Mouse (Mus musculus): Measurements from ENCODE around the gene Dse.

Dse gene

DNA sequence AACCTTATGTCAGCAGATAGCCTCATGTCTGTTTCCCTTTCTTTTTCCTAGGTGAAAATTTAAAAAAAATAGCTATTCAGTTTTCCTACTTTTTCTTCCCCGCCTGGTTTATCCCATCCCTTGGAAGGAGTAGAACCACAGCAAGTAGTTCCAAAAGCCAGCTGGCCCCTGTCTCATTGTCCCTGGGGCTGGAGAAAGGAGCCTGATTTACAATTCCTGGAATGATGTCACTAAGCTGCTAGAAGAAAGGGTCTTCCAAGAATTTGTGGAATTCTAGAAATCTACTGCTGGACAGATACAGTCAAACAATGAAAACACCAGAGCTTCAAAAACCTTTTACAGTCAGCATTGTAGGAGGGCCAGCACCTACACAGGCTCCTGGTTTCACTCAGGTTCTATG, 6.8 kb downstream of the Dse start:
- DNase-seq (ENCODE audit: low spot score in 2 of 2): no peak

DNA sequence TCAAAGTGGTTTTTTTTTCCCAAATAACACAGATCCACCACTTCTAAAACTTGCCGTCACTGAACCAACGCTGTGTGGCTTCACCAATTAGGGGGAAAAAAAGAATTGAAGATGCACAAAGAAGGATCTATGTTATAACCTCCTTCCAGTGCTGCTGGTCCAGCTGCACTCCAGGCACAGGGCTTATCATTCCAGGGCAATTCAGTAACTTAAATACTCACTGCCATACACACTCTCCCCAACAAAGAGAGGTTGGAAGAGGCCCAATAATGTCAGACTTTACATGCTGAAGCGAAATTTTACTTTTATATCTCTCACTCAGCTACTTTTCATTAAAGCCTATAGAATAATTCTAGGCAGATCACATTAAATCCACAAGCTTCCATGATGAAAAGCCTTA, 8.9 kb downstream of the Dse start:
- DNase-seq (ENCODE audit: low spot score in 2 of 2): no peak

DNA sequence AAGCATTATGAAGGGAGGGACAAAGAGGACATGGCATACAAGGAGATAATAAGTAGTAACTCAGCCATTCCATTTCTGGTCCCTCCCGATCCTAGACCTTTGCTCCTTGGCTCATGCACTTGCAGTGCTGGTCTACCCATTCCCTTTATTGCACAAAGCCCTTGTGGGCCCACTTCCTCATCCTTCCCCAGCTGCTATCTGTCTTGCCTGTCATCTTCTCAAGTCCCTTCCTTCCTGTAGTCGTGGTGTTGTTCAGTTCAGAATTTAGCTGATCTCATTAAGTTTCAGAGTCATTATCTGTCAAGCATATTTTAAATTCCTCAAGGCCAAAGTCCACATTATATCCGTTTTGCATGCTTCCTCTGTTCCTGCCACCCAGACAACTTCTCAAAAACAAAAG, 9.5 kb downstream of the Dse start:
- no peak for DNase-seq (ENCODE audit: low spot score in 2 of 2)

DNA sequence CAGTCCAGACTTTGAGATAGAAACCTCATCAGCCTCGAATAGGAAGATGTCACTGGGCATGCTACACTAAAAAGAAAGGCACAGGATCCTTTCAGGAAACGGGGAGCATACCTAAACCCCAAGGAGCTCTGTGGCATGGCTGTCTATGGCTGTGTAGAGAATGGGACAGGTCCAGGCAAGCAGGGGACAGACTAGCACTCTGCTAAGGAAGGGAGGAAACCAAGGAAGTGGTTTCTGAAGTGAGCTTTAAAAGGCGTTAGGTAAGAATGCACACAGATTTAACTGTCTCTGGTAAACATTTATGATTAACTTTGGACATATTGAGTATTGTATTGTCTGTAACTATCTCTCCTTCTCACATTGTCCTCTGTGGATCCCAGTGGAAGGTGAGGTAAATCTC, 10.2 kb downstream of the Dse start:
- no peak for DNase-seq (ENCODE audit: low spot score in 2 of 2)

DNA sequence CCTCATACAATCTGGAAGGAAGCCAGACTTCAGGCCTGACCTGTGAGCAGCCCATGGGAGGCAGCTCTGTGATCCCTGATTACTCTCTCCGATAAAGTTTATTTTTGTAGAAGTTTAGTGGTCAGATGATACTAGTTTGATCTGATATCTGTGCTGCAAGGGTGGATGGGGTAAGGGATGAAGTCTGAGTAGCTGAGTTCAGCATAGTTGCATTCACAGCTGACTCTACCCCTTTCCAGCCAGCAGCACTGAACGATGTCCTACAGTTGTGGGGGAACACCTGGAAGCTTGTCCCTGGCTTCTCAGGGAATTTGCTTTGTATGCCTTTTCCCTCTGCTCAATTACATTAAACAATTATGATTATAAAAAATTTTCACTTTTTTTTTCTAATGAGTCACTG, 12.6 kb downstream of the Dse start:
- DNase-seq (ENCODE audit: low spot score in 2 of 2): no peak

DNA sequence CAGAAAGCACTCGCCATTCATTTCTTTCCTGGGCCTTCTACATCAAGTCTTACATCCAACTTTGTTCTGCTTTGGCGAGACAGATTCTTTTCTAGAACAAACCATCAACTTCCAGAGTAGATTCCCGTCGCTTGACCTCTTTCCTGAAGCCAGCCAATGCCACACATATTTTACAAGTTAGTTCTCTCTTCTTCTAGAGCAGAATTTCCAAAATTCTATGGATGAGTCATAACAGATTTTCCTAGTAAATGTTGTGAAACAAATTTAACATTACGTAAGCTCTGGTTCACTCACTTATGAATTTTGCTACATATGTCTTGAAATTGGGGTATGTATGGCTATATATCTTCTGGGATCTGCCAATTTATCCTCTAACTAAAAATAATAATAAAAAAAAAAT, 13.0 kb downstream of the Dse start:
- DNase-seq (ENCODE audit: low spot score in 2 of 2): no peak

DNA sequence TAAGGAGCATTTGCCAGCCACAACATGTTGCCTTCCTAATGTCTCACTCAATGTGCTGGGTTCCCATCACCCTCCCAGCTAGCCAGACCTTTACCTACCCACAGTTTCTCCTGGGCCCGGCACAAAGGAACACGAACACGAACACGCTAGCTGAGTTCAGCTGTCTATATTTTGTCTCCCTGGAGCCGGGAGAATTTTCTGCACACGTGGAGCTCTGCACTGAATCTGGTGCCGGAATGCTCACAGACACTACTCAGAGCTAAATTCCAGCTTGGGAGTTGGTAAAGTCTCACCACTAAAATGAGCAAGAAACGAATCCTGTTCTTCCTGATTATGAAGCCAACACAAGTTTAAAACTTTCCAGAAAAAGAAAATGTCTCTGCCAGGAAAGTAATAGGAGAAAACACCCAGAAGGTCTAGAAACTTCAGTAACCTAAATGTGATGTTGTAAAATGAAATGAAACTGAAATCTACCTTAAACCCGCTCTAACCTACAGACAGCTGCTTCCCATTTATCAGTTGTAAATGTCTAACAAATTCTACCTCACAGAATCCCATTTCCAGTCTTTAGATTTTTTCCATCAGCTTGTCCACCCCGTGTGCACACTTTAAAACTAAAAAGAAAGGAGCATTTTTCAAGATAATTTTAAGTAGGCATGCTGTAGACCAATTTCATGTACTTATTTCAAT, 20.8 kb downstream of the Dse start:
- no peak for DNase-seq (ENCODE audit: low spot score in 2 of 2)

DNA sequence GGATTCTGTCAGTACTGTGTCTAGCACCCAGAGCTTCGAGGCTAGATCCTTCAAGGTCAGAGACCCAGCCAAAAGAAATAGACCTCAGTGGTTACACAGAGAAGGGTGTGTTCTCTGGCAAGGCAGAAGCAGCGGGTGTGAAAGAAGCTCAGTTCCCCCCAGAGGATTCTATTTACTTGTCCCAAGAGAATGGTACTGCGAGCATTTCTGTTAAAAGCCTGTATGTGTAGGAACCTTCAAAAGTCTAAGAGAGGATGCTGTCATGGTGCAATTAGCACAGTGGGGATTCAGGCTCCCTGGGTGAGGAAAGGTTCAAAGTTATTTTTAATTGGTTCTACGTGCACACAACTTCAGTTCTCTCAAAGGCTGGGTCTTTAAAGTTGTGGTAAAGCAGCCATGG, 22.0 kb downstream of the Dse start:
- DNase-seq (ENCODE audit: low spot score in 2 of 2): no peak

DNA sequence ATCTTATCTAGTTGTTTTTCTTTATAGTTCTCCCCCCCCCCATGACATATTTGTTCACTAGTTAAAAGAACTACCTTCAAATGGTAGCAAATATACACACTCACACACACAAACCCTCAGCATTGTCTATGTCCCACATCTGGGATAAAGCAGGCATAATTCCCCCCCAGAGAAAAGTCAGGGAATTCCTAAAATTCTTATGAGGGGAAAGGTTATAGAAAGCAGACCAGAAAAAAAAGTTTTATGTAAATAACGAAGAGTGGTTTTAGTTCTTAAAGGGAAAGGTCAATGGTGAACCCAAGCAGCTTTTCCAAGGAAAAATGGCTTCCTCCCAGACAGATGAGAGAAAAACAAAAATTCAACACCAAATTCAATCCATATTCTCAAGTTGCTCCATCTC, 22.6 kb downstream of the Dse start:
- DNase-seq (ENCODE audit: low spot score in 2 of 2): no peak

DNA sequence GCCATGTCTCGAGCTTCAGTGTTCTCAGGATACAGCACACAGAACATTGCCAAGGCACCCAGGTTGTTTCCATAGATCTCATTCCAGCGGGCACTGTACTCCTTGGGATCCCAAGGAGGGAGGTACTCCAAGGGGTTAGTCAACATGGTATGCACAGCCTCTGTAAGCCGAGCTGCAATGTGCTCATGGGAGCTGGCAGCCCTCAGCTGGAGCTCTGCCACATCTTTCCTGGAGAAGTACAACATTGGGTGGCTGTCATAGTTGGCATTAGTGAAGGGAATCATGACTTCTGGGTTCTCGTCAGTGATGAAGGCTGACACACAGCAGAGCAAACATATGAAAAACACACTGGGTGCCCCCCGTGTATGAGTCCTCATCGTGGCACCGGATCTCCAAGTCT, 23.8 kb downstream of the Dse start:
- DNase-seq (ENCODE audit: low spot score in 2 of 2): no peak

DNA sequence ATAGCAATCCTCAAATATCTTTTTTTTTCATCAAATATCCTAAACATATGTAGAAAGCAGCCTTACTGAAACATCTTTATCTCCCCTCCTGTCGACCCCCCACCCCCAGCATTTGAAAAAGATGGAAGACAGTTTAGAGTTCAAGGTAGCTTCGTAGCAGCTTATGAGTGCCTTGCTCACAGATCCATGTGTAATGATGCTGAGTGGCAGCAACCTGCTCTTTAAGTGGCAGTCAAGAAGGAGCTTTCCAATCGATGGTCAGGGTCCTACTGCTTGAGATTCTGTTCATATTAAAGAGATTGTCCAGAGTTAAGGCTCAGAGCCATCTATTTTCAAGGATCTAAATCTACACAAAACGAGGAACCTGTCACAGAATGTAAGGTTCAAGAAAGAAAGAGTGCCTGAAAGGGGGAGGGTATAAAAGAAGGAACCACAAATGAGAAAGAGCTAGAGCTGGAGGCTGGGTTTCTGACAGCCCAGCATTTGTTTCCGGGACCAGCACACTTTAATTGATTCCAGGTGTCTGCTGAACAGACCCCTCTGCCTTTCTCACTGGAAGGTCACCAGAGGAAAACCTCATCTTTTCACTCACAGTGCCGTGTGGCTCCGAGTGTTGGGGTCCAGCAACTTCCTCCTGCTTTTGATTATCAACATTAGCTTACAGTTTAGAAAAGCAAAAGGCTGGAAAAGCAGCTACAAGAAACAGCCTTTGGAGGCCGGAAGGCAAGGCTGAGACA, 31.5 kb downstream of the Dse start:
- no peak for DNase-seq (ENCODE audit: low spot score in 2 of 2)

DNA sequence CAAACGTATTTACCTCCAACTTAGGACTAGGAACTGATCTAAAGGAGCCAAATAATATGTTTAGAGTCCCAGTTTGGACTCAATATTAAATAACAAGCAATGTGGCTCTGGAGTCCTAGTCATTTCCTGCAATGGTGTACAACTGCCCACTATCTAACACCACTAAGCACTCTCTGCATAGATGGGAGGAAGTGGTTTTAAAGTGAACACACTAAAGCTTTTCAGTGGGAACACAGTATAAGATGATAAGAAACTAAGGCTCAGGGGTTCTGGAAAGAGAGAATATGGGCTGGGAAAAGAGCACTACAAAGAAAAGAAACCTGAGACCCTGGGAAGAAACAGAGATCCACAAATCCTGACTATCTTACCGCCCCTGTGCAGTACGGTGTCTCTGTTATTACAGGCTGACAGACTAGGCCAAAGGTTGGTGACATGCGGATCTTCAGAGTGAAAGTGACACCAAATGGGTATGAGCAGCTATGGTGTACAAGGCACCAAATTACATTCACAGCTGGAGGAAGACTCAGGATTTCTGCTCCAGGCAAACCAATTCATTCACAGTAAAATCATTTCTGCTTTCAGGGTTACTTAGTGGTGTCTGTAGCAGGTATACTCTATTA, 34.7 kb downstream of the Dse start:
- DNase-seq (ENCODE audit: low spot score in 2 of 2): no peak

DNA sequence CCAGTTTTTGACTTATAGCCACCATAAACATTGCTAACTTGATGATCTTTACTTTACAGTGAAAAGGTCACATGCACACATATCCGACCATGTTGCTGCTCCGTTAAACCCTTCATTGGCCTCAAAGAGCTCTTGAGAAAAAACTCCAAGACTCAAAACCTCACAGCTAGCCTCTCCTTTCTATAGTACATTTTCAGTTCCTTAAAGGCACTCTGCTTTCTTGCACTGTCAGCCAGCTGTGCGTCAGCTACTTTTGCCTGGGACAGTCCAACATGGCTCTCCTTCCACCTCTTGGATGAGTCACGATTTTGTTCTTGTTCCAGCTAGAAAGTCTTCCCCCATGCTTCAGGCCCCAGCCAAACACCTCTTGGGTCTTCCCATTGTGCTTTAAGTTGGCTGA, 35.9 kb downstream of the Dse start:
- DNase-seq (ENCODE audit: low spot score in 2 of 2): no peak

DNA sequence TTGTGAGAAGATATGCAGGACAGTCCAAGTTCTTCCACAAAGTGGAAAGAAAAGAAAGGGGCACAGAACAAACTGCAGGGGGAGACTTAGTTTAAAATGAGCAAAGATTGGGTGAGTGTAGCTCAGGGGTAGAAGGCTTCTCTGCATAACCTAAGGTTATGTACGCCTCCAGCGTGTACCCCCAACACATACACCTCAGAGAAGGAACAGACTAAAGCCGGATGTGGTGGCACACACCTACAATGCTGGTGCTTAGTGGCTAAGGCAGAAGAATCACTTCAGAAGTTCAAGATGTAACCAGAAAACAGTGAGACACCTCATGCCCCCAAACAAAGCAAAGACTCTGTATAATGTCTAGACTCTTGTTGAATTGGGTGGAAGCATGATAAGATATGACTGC, 36.3 kb downstream of the Dse start:
- no peak for DNase-seq (ENCODE audit: low spot score in 2 of 2)

DNA sequence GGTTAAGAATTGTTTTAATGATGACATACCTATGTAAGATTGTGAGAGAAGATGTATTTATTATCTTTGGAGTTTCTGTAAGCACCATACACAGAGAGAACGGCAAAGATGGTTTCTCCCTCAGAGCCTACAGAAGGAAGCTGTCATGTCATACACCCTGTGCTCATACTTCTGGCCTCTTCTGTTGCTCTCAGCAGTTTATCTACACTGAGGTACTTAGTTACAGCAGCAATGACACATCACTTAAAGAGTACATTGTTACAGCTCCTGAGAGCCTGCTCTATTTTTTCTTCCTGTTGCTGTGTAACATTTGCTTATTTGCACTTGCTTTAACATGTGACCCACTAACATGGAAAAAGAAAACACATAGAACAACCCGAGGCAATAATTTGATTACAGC, 40.5 kb downstream of the Dse start:
- no peak for DNase-seq (ENCODE audit: low spot score in 2 of 2)

DNA sequence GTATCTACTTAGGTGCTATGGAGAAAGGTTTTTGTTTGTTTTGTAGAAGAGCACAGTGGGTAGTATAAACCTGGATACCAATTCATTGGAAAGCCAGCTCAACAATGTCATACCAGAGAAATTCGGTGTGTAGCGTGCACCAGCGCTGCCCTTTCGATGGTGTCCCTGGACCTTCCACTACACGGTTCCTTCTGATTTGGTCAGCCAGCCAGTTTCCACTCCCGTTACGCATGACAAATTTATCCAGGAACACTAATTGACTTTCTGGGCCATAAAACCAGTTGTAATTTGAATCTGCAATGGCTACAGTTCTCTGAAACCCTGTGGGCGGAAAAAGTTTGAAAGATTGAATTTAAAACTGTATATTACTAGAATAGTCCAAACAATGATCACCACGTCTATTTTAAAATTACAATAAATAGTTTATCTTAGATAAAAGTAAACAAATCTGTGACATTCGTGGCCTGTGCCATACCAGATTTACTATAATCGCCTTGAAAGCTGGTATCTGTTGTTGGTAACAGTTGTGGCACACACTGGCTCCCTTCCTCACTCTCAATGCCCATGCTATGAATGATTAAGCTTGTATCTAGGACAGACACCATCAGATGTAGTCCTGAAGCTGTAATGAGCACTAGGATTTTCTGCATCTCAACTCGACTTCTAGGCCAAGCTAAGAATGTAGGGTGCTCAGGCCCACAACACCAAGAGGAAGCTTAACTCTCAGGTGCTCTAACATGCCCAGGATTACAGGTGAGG, 51.5 kb downstream of the Dse start:
- DNase-seq (ENCODE audit: low spot score in 2 of 2): no peak

DNA sequence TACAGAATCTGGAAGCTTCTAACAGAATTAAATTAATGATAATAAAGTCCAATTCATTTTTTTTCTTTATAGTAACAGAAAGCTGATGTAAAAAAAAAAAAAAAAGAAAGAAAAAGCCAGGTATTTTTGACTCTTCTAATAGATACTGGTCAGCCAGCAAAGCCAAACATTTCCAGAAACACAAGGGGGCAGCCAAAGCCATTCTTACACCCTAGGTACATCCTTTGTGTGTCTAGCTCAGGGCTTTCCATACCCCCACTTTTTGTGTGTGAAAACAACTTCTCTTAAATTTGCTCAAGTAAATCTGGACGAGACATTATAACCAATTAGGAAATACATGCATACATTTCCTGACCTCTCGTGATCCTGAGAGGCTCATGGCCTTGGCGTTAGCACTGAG, 55.7 kb downstream of the Dse start:
- DNase-seq (ENCODE audit: low spot score in 2 of 2): no peak

DNA sequence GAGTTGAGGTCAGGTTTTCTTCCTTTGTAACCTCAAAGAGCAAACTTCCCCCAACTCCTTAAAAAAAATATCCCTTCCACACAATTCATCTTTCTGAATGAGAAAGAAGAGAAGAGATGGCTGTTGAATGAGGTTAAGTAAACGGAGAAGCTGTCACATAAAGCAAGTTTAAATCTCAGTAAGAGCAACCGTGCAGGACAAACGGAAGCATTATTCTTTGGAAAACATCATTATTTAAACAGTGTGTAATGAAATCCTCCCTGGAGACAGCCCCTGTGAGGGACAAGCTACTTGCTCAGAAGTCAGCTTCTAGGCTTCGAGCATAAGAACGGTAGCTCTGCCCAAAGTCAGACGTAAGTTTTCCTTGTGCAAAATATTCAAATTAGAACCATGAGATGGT, 57.1 kb downstream of the Dse start:
- no peak for DNase-seq (ENCODE audit: low spot score in 2 of 2)

DNA sequence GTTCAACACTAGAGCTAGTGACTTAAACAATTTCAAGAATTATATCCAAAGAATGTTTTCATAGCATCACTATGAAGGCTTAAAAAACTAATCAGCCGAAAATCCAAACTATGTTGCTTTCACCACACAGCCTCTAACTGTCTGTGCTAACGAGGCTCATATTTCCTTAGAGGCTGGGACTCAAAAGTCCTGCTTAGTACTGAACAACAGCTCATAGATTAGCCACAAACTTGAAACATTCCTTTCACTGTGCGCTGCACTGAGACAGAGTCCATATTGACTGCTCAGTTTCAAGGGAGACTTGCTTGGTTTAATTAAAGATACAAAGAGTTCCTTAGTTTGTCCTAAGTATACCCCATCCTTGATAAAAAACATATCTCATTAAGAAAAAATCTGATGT, 57.7 kb downstream of the Dse start:
- no peak for DNase-seq (ENCODE audit: low spot score in 2 of 2)

DNA sequence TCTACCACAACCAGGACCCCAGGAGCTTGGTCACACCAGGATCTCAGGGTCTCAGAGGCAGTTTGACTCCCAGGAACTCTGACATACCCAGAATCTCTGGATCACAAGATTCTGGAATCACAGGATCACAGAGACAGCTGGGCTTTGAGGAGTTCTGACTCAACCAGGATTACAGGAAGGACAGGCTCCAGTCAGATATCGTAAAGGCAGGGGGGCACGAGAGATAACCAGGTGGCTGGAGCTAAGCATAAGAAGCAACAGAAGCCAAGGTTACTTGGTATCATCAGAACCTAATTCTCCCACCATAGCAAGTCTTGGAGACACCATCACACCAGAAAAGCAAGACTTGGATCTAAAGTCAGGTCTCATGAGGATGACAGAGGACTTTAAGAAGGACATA, 65.8 kb downstream of the Dse start:
- no peak for DNase-seq (ENCODE audit: low spot score in 2 of 2)

DNA sequence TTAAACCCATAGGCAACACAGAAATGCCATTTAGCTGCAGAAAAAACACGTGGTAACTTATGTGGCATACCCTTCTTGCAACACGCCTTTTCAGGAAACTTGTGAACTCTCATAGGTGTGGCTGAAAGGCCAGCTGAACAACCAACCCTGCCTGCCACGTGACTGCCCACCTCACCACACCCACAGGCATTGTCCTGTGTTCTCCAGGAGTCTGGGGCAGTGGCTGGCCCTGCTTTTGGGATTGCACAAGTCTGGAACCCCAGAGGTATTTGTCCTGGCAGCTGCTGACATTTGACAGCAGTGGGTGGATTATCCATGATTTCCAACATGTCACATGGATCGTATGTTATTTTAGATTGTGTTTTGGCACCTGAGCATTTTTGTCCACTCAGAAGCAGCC, 67.7 kb downstream of the Dse start:
- no peak for DNase-seq (ENCODE audit: low spot score in 2 of 2)

DNA sequence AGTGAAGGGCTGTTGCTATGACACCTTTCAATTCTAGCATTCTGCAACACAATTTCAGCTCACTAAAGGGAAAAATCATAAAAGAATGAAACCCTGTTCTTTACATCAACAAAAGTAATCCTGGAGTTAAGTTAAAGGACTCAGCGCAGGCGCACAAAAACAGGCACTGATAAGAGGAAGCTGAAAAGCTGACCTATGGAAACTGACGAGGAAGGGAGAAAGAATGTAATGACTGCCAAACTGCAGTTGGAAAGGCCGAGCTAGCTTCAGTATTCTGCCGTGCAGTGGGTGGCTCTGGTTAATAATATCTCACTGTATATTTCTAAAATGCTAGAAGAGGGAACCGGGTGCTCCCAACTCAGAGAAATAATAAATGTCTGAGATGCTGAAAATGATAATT, 69.5 kb downstream of the Dse start:
- DNase-seq (ENCODE audit: low spot score in 2 of 2): no peak

DNA sequence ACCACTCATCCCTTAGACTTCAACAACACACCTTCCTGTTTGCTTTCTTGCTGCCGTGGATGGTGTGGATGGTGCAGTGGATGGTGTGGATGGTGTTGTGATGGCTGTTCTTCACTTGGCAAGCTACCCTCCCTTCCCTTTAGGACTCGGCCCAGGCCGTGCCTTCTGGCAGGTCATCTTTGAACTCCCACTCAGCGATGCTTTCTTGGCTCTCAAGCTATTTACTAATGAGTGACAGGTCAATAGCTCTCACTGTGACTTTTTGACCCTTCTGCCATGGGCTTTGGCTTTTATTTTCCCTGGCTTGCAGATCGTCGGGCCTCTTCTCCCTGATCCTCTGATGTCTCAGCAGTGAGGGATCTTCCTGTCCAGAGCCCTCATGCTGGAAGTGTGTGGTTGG, 71.1 kb downstream of the Dse start:
- no peak for DNase-seq (ENCODE audit: low spot score in 2 of 2)
